Mouse (Mus musculus) CD4-positive, CD25-positive, alpha-beta regulatory T cell, adult 2 months (primary cell): ENCODE measurements around the gene Pafah1b1.

Experiments
- DNase-seq: peaks from one replicate; pipeline ENCODE4 v3.0.0-alpha.2; 2012; ENCODE audit warnings: low read depth, low spot score

Pafah1b1 gene

DNA sequence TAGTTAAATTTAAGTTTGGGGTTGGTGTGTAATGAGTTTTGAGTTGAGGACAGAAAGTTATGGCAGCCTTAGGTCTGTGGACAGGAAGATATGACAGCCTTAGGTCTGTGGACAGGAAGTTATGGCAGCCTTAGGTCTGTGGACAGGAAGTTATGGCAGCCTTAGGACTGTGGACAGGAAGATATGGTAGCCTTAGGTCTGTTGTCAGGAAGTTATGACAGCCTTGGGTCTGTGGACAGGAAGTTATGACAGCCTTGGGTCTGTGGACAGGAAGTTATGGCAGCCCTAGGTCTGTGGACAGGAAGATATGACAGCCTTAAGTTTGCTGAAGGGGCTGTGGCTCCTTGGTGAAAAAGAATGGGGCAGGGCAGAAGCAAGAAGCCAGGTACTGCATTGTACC, 99.1 kb downstream of the Pafah1b1 start:
- no peak for DNase-seq
